Mouse (Mus musculus): ENCODE measurements at regions not wholly inside any gene's neighbourhood (a gene's known extent, or its start where the extent isn't known, plus 50 kb on each side); places are given as distances from the start of the nearest gene placed in this dataset.

- DNase-seq (ENCODE audit: low read depth, low spot score), result no peak
Measured at GRCm38 (mm10) chr5:99165807-99166360, 128.7 kb upstream of the Prkg2 start.

- DNase-seq (ENCODE audit: low read depth, low spot score), result peak; percentile 41
Measured at GRCm38 (mm10) chr5:99157973-99158372, 120.8 kb upstream of the Prkg2 start.

GRCm38 (mm10) chr5:99153269-99153850, 116.2 kb upstream of the Prkg2 start:
- DNase-seq (ENCODE audit: low read depth, low spot score), result no peak

GRCm38 (mm10) chr5:99152299-99152698, 115.1 kb upstream of the Prkg2 start:
- DNase-seq (ENCODE audit: low read depth, low spot score), result no peak

- no peak for DNase-seq (ENCODE audit: low read depth, low spot score)
Measured at GRCm38 (mm10) chr5:99149904-99150303, 112.8 kb upstream of the Prkg2 start.

- no peak for DNase-seq (ENCODE audit: low read depth, low spot score)
Measured at GRCm38 (mm10) chr5:99132670-99133069, 95.5 kb upstream of the Prkg2 start.

- DNase-seq (ENCODE audit: low read depth, low spot score), result no peak
Measured at GRCm38 (mm10) chr5:99128628-99129027, 91.5 kb upstream of the Prkg2 start.

- DNase-seq (ENCODE audit: low read depth, low spot score), result no peak
Measured at GRCm38 (mm10) chr5:99125418-99125817, 88.3 kb upstream of the Prkg2 start.

GRCm38 (mm10) chr5:99111755-99112154, 74.6 kb upstream of the Prkg2 start:
- DNase-seq (ENCODE audit: low read depth, low spot score), result no peak

GRCm38 (mm10) chr5:99111235-99111634, 74.1 kb upstream of the Prkg2 start:
- DNase-seq (ENCODE audit: low read depth, low spot score), result no peak

- DNase-seq (ENCODE audit: low read depth, low spot score), result no peak
Measured at GRCm38 (mm10) chr5:99099727-99100116, 62.6 kb upstream of the Prkg2 start.

- DNase-seq (ENCODE audit: low read depth, low spot score), result no peak
Measured at GRCm38 (mm10) chr5:99099014-99099726, 62.0 kb upstream of the Prkg2 start.

Data from ES-CJ7 (cell line).